Mouse (Mus musculus): ENCODE measurements around the gene Gm13287.
"Not testable (repeated sequence)": the region's sequence is repeated elsewhere in the genome, so short reads cannot be mapped to it uniquely, and the experiment has no call there.

Gm13287 gene

DNA sequence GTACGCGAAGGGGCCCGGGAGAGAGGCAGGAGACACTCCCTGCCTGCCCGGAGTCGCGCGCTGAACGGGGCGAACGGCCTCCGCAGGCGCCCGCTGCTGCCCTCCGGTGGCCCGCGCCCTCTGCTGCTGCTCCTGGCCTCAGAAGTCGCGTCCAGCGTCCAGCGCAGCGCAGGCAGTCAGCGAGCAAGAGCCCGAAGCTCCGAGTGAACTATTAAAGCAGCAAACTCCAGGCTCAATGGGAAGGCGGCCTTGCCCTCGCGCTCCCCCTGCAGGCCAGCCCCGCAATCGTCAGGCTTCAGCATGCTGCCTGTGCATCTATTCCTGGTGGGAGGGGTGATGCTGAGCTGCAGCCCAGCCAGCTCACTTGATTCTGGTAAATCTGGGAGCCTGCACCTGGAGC is at the start of gene Gm13287:
Gm13287 (plus strand) TSS at position 301 of the 400 bp plus-strand sequence.
- DNase-seq (ENCODE audit: inconsistent ontology term): not testable (repeated sequence)

DNA sequence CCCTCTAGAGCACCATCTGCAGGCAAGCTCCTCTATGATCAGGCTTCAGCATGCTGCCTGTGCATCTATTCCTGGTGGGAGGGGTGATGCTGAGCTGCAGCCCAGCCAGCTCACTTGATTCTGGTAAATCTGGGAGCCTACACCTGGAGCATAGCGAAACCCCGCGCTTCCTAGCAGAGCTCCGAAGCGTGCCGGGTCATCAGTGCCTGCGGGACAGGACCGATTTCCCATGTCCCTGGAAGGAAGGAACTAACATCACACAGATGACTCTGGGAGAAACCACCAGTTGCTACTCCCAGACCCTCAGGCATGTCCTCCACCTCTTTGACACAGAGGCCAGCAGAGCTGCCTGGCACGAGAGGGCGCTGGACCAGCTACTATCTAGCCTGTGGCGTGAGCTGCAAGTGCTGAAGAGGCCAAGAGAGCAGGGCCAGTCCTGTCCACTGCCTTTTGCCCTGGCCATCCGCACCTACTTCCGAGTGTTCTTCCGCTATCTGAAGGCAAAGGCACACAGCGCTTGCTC is 48.2 kb upstream of the Gm13287 start, which contains the start of gene Gm13271:
Gm13271 (plus strand) TSS at position 51 of the 523 bp plus-strand sequence.
- not testable (repeated sequence) for DNase-seq (ENCODE audit: inconsistent ontology term)

DNA sequence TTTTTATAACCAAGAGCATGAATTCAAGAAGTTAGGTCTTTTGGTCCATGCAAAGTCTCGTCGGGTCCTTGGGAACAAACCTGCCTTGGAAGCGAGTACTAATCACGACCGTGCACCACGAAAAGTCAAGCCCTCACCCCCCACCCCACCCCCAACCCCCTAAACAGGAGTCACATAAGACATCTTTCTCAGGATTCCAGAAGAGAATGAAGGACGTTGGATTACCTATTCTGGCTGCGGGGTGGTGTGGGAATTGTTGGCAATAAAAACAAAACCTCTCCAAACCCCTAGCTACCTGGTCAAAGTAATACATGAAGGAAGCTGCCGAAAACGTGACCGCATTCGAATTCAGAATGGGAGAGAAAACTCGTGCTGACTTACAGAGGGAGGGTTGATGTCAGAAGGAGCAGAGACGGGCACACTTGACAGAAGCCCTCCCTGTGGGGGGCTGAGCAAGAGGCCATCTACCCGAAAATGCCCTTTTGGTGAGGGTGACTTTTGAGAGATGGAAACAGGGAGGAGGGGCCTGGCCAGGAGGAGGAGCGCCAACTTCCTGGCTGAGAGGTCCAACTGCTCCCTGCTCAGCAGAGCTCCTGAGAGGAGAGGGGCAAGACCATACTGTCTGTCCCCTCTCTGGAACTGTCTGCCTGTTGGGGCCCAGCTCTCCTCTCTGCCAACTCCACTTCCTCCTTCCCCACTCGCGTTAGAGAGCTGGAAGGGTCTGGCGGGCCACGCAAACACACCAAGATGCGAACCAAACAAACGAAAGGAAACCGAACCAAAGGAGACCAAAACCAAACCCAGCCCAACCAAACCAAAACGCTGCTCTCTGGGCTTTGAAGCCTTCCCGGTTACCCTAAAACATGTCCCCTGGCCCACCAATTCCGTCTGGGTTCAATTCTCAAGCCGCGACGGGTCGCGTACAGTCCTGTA is 46.2 kb upstream of the Gm13287 start:
- peak; percentile 47 for DNase-seq (ENCODE audit: inconsistent ontology term)

DNA sequence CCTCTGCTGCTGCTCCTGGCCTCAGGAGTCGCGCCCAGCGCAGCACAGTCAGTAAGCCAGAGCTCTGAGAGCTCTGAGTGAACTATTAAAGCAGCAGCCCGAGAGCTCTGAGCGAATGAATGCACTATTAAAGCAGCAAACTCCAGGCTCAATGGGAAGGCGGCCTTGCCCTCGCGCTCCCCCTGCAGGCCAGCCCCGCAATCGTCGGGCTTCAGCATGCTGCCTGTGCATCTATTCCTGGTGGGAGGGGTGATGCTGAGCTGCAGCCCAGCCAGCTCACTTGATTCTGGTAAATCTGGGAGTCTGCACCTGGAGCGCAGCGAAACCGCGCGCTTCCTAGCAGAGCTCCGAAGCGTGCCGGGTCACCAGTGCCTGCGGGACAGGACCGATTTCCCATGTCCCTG is 45.4 kb upstream of the Gm13287 start:
- peak; percentile 91 for DNase-seq (ENCODE audit: inconsistent ontology term)

DNA sequence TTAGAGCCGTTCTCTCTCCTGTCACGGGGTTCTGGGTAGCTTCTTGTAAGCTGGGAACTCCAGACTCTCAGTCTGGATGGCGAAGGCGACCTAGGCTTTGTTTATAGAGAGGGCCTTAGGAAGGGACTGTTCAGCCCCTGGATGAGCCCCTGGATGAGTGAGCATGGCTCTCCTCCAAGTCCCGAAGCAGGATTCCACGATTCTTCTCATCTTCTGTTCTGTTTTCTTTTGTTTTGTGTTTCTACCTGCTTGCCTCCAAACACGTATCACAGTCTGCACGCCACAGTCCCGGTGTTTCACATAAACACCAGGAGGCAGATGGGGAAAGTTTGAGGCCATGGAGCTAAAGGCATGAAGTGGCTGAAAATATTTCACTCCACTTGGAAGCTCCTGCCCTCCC is 44.3 kb upstream of the Gm13287 start:
- not testable (repeated sequence) for DNase-seq (ENCODE audit: inconsistent ontology term)

DNA sequence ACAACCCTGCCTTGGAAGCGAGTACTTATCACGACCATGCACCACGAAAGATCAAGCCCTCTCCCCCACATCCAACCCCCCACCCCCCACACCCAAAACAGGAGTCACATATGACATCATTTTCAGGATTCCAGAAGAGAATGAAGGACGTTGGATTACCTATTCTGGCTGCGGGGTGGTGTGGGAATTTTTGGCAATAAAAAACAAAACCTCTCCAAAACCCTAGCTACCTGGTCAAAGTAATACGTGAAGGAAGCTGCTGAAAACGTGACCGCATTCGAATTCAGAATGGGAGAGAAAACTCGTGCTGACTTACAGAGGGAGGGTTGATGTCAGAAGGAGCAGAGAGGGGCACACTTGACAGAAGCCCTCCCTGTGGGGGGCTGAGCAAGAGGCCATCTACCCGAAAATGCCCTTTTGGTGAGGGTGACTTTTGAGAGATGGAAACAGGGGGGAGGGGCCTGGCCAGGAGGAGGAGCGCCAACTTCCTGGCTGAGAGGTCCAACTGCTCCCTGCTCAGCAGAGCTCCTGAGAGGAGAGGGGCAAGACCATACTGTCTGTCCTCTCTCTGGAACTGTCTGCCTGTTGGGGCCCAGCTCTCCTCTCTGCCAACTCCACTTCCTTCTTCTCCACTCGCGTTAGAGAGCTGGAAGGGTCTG is 43.3 kb upstream of the Gm13287 start, which contains the start of gene Gm13283:
Gm13283 (plus strand) TSS at position 510 of the 659 bp plus-strand sequence.
- DNase-seq (ENCODE audit: inconsistent ontology term): not testable (repeated sequence)

DNA sequence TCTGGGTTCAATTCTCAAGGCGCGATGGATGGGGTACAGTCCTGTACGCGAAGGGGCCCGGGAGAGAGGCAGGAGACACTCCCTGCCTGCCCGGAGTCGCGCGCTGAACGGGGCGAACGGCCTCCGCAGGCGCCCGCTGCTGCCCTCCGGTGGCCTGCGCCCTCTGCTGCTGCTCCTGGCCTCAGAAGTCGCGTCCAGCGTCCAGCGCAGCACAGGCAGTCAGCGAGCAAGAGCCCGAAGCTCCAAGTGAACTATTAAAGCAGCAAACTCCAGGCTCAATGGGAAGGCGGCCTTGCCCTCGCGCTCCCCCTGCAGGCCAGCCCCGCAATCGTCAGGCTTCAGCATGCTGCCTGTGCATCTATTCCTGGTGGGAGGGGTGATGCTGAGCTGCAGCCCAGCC is 42.6 kb upstream of the Gm13287 start:
- peak; percentile 74 for DNase-seq (ENCODE audit: inconsistent ontology term)

DNA sequence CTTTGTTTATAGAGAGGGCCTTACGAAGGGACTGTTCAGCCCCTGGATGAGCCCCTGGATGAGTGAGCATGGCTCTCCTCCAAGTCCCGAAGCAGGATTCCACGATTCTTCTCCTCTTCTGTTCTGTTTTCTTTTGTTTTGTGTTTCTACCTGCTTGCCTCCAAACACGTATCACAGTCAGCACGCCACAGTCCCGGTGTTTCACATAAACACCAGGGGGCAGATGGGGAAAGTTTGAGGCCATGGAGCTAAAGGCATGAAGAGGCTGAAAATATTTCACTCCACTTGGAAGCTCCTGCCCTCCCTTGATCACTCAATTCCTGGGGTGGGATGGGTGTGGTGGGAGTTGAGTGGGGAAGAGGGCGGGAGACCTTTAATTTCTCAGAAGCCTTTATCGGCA is 41.3 kb upstream of the Gm13287 start:
- DNase-seq (ENCODE audit: inconsistent ontology term): not testable (repeated sequence)

DNA sequence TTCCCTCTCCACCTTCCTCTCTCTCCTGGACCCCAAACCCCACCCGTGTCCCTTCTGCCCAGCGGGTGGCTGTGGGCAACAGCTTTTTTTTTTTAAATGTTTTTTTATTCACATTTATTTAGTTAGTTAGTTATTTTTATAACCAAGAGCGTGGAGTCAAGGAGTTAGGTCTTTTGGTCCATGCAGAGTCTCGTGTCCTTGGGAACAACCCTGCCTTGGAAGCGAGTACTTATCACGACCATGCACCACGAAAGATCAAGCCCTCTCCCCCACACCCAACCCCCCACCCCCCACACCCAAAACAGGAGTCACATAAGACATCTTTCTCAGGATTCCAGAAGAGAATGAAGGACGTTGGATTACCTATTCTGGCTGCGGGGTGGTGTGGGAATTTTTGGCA is 40.7 kb upstream of the Gm13287 start:
- not testable (repeated sequence) for DNase-seq (ENCODE audit: inconsistent ontology term)

DNA sequence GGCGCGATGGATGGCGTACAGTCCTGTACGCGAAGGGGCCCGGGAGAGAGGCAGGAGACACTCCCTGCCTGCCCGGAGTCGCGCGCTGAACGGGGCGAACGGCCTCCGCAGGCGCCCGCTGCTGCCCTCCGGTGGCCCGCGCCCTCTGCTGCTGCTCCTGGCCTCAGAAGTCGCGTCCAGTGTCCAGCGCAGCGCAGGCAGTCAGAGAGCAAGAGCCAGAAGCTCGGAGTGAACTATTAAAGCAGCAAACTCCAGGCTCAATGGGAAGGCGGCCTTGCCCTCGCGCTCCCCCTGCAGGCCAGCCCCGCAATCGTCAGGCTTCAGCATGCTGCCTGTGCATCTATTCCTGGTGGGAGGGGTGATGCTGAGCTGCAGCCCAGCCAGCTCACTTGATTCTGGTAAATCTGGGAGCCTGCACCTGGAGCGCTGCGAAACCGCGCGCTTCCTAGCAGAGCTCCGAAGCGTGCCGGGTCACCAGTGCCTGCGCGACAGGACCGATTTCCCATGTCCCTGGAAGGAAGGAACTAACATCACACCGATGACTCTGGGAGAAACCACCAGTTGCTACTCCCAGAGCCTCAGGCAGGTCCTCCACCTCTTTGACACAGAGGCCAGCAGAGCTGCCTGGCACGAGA is 39.6 kb upstream of the Gm13287 start:
- peak; percentile 76 for DNase-seq (ENCODE audit: inconsistent ontology term)

DNA sequence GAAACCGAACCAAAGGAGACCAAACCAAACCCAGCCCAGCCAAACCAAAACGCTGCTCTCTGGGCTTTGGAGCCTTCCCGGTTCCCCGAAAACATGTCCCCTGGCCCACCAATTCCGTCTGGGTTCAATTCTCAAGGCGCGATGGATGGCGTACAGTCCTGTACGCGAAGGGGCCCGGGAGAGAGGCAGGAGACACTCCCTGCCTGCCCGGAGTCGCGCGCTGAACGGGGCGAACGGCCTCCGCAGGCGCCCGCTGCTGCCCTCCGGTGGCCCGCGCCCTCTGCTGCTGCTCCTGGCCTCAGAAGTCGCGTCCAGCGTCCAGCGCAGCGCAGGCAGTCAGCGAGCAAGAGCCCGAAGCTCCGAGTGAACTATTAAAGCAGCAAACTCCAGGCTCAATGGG is 29.5 kb upstream of the Gm13287 start, which contains the start of gene Gm13290:
Gm13290 (plus strand) TSS at position 301 of the 400 bp plus-strand sequence.
- DNase-seq (ENCODE audit: inconsistent ontology term): not testable (repeated sequence)

DNA sequence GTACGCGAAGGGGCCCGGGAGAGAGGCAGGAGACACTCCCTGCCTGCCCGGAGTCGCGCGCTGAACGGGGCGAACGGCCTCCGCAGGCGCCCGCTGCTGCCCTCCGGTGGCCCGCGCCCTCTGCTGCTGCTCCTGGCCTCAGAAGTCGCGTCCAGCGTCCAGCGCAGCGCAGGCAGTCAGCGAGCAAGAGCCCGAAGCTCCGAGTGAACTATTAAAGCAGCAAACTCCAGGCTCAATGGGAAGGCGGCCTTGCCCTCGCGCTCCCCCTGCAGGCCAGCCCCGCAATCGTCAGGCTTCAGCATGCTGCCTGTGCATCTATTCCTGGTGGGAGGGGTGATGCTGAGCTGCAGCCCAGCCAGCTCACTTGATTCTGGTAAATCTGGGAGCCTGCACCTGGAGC is 26.4 kb upstream of the Gm13287 start, which contains the start of gene Gm13289:
Gm13289 (plus strand) TSS at position 301 of the 400 bp plus-strand sequence.
- not testable (repeated sequence) for DNase-seq (ENCODE audit: inconsistent ontology term)

DNA sequence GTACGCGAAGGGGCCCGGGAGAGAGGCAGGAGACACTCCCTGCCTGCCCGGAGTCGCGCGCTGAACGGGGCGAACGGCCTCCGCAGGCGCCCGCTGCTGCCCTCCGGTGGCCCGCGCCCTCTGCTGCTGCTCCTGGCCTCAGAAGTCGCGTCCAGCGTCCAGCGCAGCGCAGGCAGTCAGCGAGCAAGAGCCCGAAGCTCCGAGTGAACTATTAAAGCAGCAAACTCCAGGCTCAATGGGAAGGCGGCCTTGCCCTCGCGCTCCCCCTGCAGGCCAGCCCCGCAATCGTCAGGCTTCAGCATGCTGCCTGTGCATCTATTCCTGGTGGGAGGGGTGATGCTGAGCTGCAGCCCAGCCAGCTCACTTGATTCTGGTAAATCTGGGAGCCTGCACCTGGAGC is 23.5 kb upstream of the Gm13287 start, which contains the start of gene Gm13272:
Gm13272 (plus strand) TSS at position 301 of the 400 bp plus-strand sequence.
- not testable (repeated sequence) for DNase-seq (ENCODE audit: inconsistent ontology term)

DNA sequence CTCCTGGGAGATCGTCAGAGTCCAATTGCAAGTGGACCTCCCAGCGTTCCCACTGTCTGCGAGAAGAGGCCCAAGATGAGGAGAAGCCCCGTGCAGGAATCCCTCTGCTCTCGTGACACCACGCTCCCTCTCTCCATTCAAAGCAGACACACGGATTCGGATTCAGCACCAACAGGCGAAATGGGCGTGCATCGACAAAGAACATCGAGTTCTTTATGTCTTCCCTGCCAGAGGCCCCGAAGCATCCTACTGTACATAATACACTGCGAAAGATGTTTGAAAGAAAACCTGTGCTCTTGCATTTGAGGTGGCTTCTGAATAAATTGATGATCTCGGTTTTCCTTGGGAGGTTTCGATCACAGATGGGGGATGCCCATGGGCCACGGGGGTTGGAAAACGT is 22.7 kb upstream of the Gm13287 start:
- not testable (repeated sequence) for DNase-seq (ENCODE audit: inconsistent ontology term)

DNA sequence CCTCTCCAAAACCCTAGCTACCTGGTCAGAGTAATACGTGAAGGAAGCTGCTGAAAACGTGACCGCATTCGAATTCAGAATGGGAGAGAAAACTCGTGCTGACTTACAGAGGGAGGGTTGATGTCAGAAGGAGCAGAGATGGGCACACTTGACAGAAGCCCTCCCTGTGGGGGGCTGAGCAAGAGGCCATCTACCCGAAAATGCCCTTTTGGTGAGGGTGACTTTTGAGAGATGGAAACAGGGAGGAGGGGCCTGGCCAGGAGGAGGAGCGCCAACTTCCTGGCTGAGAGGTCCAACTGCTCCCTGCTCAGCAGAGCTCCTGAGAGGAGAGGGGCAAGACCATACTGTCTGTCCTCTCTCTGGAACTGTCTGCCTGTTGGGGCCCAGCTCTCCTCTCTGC is 21.2 kb upstream of the Gm13287 start, which contains the start of gene Ifnz:
Ifnz (plus strand) TSS at position 301 of the 400 bp plus-strand sequence.
- not testable (repeated sequence) for DNase-seq (ENCODE audit: inconsistent ontology term)

DNA sequence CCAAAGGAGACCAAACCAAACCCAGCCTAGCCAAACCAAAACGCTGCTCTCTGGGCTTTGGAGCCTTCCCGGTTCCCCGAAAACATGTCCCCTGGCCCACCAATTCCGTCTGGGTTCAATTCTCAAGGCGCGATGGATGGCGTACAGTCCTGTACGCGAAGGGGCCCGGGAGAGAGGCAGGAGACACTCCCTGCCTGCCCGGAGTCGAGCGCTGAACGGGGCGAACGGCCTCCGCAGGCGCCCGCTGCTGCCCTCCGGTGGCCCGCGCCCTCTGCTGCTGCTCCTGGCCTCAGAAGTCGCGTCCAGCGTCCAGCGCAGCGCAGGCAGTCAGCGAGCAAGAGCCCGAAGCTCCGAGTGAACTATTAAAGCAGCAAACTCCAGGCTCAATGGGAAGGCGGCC is 20.7 kb upstream of the Gm13287 start:
- DNase-seq (ENCODE audit: inconsistent ontology term): not testable (repeated sequence)

DNA sequence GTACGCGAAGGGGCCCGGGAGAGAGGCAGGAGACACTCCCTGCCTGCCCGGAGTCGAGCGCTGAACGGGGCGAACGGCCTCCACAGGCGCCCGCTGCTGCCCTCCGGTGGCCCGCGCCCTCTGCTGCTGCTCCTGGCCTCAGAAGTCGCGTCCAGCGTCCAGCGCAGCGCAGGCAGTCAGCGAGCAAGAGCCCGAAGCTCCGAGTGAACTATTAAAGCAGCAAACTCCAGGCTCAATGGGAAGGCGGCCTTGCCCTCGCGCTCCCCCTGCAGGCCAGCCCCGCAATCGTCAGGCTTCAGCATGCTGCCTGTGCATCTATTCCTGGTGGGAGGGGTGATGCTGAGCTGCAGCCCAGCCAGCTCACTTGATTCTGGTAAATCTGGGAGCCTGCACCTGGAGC is 17.6 kb upstream of the Gm13287 start, which contains the start of gene Gm13276:
Gm13276 (plus strand) TSS at position 301 of the 400 bp plus-strand sequence.
- not testable (repeated sequence) for DNase-seq (ENCODE audit: inconsistent ontology term)

DNA sequence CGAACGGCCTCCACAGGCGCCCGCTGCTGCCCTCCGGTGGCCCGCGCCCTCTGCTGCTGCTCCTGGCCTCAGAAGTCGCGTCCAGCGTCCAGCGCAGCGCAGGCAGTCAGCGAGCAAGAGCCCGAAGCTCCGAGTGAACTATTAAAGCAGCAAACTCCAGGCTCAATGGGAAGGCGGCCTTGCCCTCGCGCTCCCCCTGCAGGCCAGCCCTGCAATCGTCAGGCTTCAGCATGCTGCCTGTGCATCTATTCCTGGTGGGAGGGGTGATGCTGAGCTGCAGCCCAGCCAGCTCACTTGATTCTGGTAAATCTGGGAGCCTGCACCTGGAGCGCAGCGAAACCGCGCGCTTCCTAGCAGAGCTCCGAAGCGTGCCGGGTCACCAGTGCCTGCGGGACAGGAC is 14.7 kb upstream of the Gm13287 start, which contains the start of gene Gm13277:
Gm13277 (plus strand) TSS at position 231 of the 400 bp plus-strand sequence.
- not testable (repeated sequence) for DNase-seq (ENCODE audit: inconsistent ontology term)

DNA sequence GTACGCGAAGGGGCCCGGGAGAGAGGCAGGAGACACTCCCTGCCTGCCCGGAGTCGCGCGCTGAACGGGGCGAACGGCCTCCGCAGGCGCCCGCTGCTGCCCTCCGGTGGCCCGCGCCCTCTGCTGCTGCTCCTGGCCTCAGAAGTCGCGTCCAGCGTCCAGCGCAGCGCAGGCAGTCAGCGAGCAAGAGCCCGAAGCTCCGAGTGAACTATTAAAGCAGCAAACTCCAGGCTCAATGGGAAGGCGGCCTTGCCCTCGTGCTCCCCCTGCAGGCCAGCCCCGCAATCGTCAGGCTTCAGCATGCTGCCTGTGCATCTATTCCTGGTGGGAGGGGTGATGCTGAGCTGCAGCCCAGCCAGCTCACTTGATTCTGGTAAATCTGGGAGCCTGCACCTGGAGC is 11.8 kb upstream of the Gm13287 start, which contains the start of gene Gm13278:
Gm13278 (plus strand) TSS at position 301 of the 400 bp plus-strand sequence.
- DNase-seq (ENCODE audit: inconsistent ontology term): not testable (repeated sequence)

DNA sequence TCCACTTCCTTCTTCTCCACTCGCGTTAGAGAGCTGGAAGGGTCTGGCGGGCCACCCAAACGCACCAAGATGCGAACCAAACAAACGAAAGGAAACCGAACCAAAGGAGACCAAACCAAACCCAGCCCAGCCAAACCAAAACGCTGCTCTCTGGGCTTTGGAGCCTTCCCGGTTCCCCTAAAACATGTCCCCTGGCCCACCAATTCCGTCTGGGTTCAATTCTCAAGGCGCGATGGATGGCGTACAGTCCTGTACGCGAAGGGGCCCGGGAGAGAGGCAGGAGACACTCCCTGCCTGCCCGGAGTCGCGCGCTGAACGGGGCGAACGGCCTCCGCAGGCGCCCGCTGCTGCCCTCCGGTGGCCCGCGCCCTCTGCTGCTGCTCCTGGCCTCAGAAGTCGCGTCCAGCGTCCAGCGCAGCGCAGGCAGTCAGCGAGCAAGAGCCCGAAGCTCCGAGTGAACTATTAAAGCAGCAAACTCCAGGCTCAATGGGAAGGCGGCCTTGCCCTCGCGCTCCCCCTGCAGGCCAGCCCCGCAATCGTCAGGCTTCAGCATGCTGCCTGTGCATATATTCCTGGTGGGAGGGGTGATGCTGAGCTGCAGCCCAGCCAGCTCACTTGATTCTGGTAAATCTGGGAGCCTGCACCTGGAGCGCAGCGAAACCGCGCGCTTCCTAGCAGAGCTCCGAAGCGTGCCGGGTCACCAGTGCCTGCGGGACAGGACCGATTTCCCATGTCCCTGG is 8.9 kb upstream of the Gm13287 start, which contains the start of gene Gm13275:
Gm13275 (plus strand) TSS at position 552 of the 740 bp plus-strand sequence.
- not testable (repeated sequence) for DNase-seq (ENCODE audit: inconsistent ontology term)
